Mouse (Mus musculus) midbrain, embryonic 13.5 days (tissue): Measurements from ENCODE around the gene Mctp2. TPM values are rescaled to one million over a fixed set of nuclear protein-coding genes. Genes with fewer than 3 reads are reported as not detected.

Experiments used
- ATAC-seq: fragments of 200-750 bp; cut with Nextera tagmentation; 2 replicates; pipeline ENCODE4 v1.8.0; 2017; ENCODE audit warnings: mild to moderate bottlenecking, moderate TSS enrichment, moderate library complexity
- H3K27ac ChIP-seq: fragments of 300-500 bp; sonication (generic); 2 replicates; pipeline ENCODE4 v1.5.1; 2015; ENCODE audit warnings: inconsistent platforms, mild to moderate bottlenecking, moderate library complexity
- H3K27me3 ChIP-seq: fragments of 300-500 bp; sonication (generic); 2 replicates; pipeline ENCODE4 v1.6.1; 2015; ENCODE audit warnings: mild to moderate bottlenecking, inconsistent platforms
- H3K36me3 ChIP-seq: fragments of 300-500 bp; sonication (generic); 2 replicates; pipeline ENCODE4 v1.6.1; 2015; ENCODE audit warnings: mild to moderate bottlenecking, inconsistent platforms
- H3K4me1 ChIP-seq: fragments of 300-500 bp; sonication (generic); replicated peaks from 2 replicates; pipeline ENCODE4 v1.6.1; 2015; ENCODE audit warnings: inconsistent platforms
- H3K4me2 ChIP-seq: fragments of 300-500 bp; sonication (generic); replicated peaks from 2 replicates; pipeline ENCODE4 v1.6.1; 2015; ENCODE audit warnings: moderate library complexity, mild to moderate bottlenecking, inconsistent platforms
- H3K4me3 ChIP-seq: fragments of 300-500 bp; sonication (generic); replicated peaks from 2 replicates; pipeline ENCODE4 v1.5.1; 2015; ENCODE audit warnings: mild to moderate bottlenecking, inconsistent platforms
- H3K9ac ChIP-seq: fragments of 300-500 bp; sonication (generic); replicated peaks from 2 replicates; pipeline ENCODE4 v1.6.1; 2015; ENCODE audit warnings: mild to moderate bottlenecking, inconsistent platforms
- H3K9me3 ChIP-seq: fragments of 300-500 bp; sonication (generic); 2 replicates; pipeline ENCODE4 v1.6.1; 2016; ENCODE audit warnings: mild to moderate bottlenecking, inconsistent platforms
- WGBS: fragments of 180-500 bp; shearing (Covaris S2); methylation state at CpG from one replicate; pipeline ENCODE4 v1.1.7; 2015; 5-methylcytosine and 5-hydroxymethylcytosine counted together
- polyA plus RNA-seq: library from polyadenylated mRNA; unstranded; fragments of >200 nt; fragmentation: Nextera tagmentation; extraction: Ambion mirVana; gene quantifications from 2 replicates; pipeline ENCODE4 v1.2.1, GENCODE M21; 2015

Gene Mctp2
- polyA plus RNA-seq, 1 experiment from 2014 or later = 0.81 TPM

- no peak for ATAC-seq
- no peak overlapping the region for H3K27ac ChIP-seq
- WGBS = 46% methylated on average over 7 of the region's 7 CpGs
- no peaks in the 10 kb centered on the region for H3K9me3 ChIP-seq
- no peaks in the 10 kb centered on the region for H3K27me3 ChIP-seq
- peaks cover 10% of the 10 kb centered on the region for H3K4me1 ChIP-seq
- no peak overlapping the region for H3K4me3 ChIP-seq
- no peak overlapping the region for H3K9ac ChIP-seq
- no peaks in the 10 kb centered on the region for H3K36me3 ChIP-seq
- no peak overlapping the region for H3K4me2 ChIP-seq
These were observed 155.4 kb downstream of the Mctp2 start for GRCm38 (mm10) chr7:72150799-72151708.

GRCm38 (mm10) chr7:72149073-72149472 is 157.3 kb downstream of the Mctp2 start:
- H3K4me1 ChIP-seq = peaks cover 10% of the 10 kb centered on the region
- 17% methylated on average over 3 of the region's 3 CpGs for WGBS
- H3K27ac ChIP-seq = no peak overlapping the region
- no peak overlapping the region for H3K9ac ChIP-seq
- no peaks in the 10 kb centered on the region for H3K27me3 ChIP-seq
- no peak for ATAC-seq
- H3K9me3 ChIP-seq = no peaks in the 10 kb centered on the region
- no peak overlapping the region for H3K4me3 ChIP-seq
- no peaks in the 10 kb centered on the region for H3K36me3 ChIP-seq
- no peak overlapping the region for H3K4me2 ChIP-seq

GRCm38 (mm10) chr7:72146849-72147248 is 159.6 kb downstream of the Mctp2 start:
- H3K9me3 ChIP-seq = no peaks in the 10 kb centered on the region
- H3K4me3 ChIP-seq = no peak overlapping the region
- H3K4me1 ChIP-seq = peaks cover 10% of the 10 kb centered on the region
- no peaks in the 10 kb centered on the region for H3K27me3 ChIP-seq
- no peaks in the 10 kb centered on the region for H3K36me3 ChIP-seq
- no peak for ATAC-seq
- H3K9ac ChIP-seq = no peak overlapping the region
- H3K4me2 ChIP-seq = no peak overlapping the region
- H3K27ac ChIP-seq = no peak overlapping the region

GRCm38 (mm10) chr7:72145726-72146520 is 160.5 kb downstream of the Mctp2 start:
- Histone ChIP-seq H3K36me3 (no peaks in the 10 kb centered on the region), H3K27ac (no peak overlapping the region), H3K9ac (no peak overlapping the region), H3K4me1 (peaks cover 7% of the 10 kb centered on the region; the same call in 1 of the 2 replicates), H3K27me3 (no peaks in the 10 kb centered on the region), H3K4me2 (no peak overlapping the region), H3K4me3 (no peak overlapping the region), H3K9me3 (no peaks in the 10 kb centered on the region)
- ATAC-seq = no peak
- WGBS = 74% methylated on average over 17 of the region's 17 CpGs

GRCm38 (mm10) chr7:72138701-72139100 is 167.7 kb downstream of the Mctp2 start:
- Histone ChIP-seq H3K4me1 (no peaks in the 10 kb centered on the region), H3K9ac (no peak overlapping the region), H3K4me2 (no peak overlapping the region), H3K9me3 (no peaks in the 10 kb centered on the region), H3K36me3 (no peaks in the 10 kb centered on the region), H3K27ac (no peak overlapping the region), H3K27me3 (no peaks in the 10 kb centered on the region), H3K4me3 (no peak overlapping the region)
- no peak for ATAC-seq
- WGBS = 96% methylated on average over 4 of the region's 4 CpGs

- Histone ChIP-seq H3K27ac (no peak overlapping the region), H3K4me1 (no peaks in the 10 kb centered on the region), H3K4me3 (no peak overlapping the region), H3K9me3 (no peaks in the 10 kb centered on the region), H3K36me3 (no peaks in the 10 kb centered on the region), H3K9ac (no peak overlapping the region), H3K4me2 (no peak overlapping the region), H3K27me3 (no peaks in the 10 kb centered on the region)
- no peak for ATAC-seq
- WGBS = 75% methylated on average over 7 of the region's 7 CpGs
These were observed 185.4 kb downstream of the Mctp2 start for GRCm38 (mm10) chr7:72120986-72121385.

GRCm38 (mm10) chr7:72119713-72120112 is 186.7 kb downstream of the Mctp2 start:
- Histone ChIP-seq H3K4me2 (no peak overlapping the region), H3K9me3 (no peaks in the 10 kb centered on the region), H3K4me1 (no peaks in the 10 kb centered on the region), H3K4me3 (no peak overlapping the region), H3K27ac (no peak overlapping the region), H3K9ac (no peak overlapping the region), H3K27me3 (no peaks in the 10 kb centered on the region), H3K36me3 (no peaks in the 10 kb centered on the region)
- WGBS = 97% methylated on average over 3 of the region's 3 CpGs
- ATAC-seq = no peak

- H3K27ac ChIP-seq = no peak overlapping the region
- H3K4me1 ChIP-seq = no peaks in the 10 kb centered on the region
- no peak overlapping the region for H3K4me3 ChIP-seq
- H3K9me3 ChIP-seq = no peaks in the 10 kb centered on the region
- H3K27me3 ChIP-seq = no peaks in the 10 kb centered on the region
- H3K4me2 ChIP-seq = no peak overlapping the region
- no peak for ATAC-seq
- no peak overlapping the region for H3K9ac ChIP-seq
- H3K36me3 ChIP-seq = no peaks in the 10 kb centered on the region
- 93% methylated on average over 4 of the region's 4 CpGs for WGBS
These were observed 188.9 kb downstream of the Mctp2 start for GRCm38 (mm10) chr7:72117376-72118077.

- H3K9ac ChIP-seq = no peak overlapping the region
- no peaks in the 10 kb centered on the region for H3K27me3 ChIP-seq
- H3K4me3 ChIP-seq = no peak overlapping the region
- H3K4me2 ChIP-seq = no peak overlapping the region
- WGBS = 92% methylated on average over 2 of the region's 2 CpGs
- no peaks in the 10 kb centered on the region for H3K4me1 ChIP-seq
- H3K27ac ChIP-seq = no peak overlapping the region
- ATAC-seq = no peak
- H3K9me3 ChIP-seq = no peaks in the 10 kb centered on the region
- H3K36me3 ChIP-seq = no peaks in the 10 kb centered on the region
These were observed 191.3 kb downstream of the Mctp2 start for GRCm38 (mm10) chr7:72115073-72115472.

- H3K36me3 ChIP-seq = no peaks in the 10 kb centered on the region
- H3K4me1 ChIP-seq = no peaks in the 10 kb centered on the region
- 69% methylated on average over 6 of the region's 6 CpGs for WGBS
- H3K27me3 ChIP-seq = no peaks in the 10 kb centered on the region
- no peak overlapping the region for H3K4me2 ChIP-seq
- no peak overlapping the region for H3K4me3 ChIP-seq
- no peak overlapping the region for H3K9ac ChIP-seq
- ATAC-seq = no peak
- H3K9me3 ChIP-seq = no peaks in the 10 kb centered on the region
- no peak overlapping the region for H3K27ac ChIP-seq
These were observed 195.8 kb downstream of the Mctp2 start for GRCm38 (mm10) chr7:72110578-72110977.

GRCm38 (mm10) chr7:72108639-72109399 is 197.6 kb downstream of the Mctp2 start:
- no peaks in the 10 kb centered on the region for H3K9me3 ChIP-seq
- H3K4me1 ChIP-seq = no peaks in the 10 kb centered on the region
- no peak overlapping the region for H3K9ac ChIP-seq
- no peak for ATAC-seq
- H3K4me3 ChIP-seq = no peak overlapping the region
- H3K4me2 ChIP-seq = no peak overlapping the region
- no peaks in the 10 kb centered on the region for H3K36me3 ChIP-seq
- H3K27me3 ChIP-seq = no peaks in the 10 kb centered on the region
- 89% methylated on average over 3 of the region's 3 CpGs for WGBS
- no peak overlapping the region for H3K27ac ChIP-seq
